Mouse (Mus musculus) limb, embryonic 10.5 days (tissue): ENCODE measurements around the gene Gdf7. TPM values are rescaled to one million over a fixed set of nuclear protein-coding genes. Genes with fewer than 3 reads are reported as not detected.

Experiments used
- DNase-seq: peaks from one replicate; pipeline ENCODE4 v3.0.0-alpha.2; 2017; ENCODE audit warnings: low spot score
- H3K27ac ChIP-seq: fragments of 300-500 bp; sonication (generic); 2 replicates; pipeline ENCODE4 v1.5.1; 2016; ENCODE audit warnings: mild to moderate bottlenecking
- H3K27me3 ChIP-seq: fragments of 300-500 bp; sonication (generic); 2 replicates; pipeline ENCODE4 v1.6.1; 2016; ENCODE audit warnings: low read depth, mild to moderate bottlenecking; ENCODE audit not compliant: poor library complexity, severe bottlenecking
- H3K36me3 ChIP-seq: fragments of 300-500 bp; sonication (generic); 2 replicates; pipeline ENCODE4 v1.6.1; 2016; ENCODE audit warnings: mild to moderate bottlenecking, moderate library complexity
- H3K4me1 ChIP-seq: fragments of 300-500 bp; sonication (generic); 2 replicates; pipeline ENCODE4 v1.6.1; 2016
- H3K4me3 ChIP-seq: fragments of 300-500 bp; sonication (generic); 2 replicates; pipeline ENCODE4 v1.5.1; 2016; ENCODE audit warnings: mild to moderate bottlenecking, moderate library complexity
- H3K9me3 ChIP-seq: fragments of 300-500 bp; sonication (generic); replicated peaks from 2 replicates; pipeline ENCODE4 v1.6.1; 2016; ENCODE audit warnings: mild to moderate bottlenecking
- WGBS: fragments of 180-500 bp; shearing (Covaris S2); methylation state at CpG from one replicate; pipeline ENCODE4 v1.1.7; 2016; 5-methylcytosine and 5-hydroxymethylcytosine counted together
- polyA plus RNA-seq: library from polyadenylated mRNA; unstranded; fragments of >200 nt; fragmentation: Nextera tagmentation; extraction: Ambion mirVana; gene quantifications from 2 replicates; pipeline ENCODE4 v1.2.1, GENCODE M21; 2016

Gdf7 gene
- 0.13 and 0.14 TPM in 2 replicates for polyA plus RNA-seq

GRCm38 (mm10) chr12:8301841-8302431 lies at the start of gene Gdf7:
Gdf7 (minus strand) TSS chr12:8301954.
- peak within 1 kb of the TSS; percentile 66 for H3K27ac ChIP-seq
- H3K4me1 ChIP-seq, result peaks cover 47% of the 10 kb centered on the region
- DNase-seq, result no peak
- under 1% methylated on average over 41 of the region's 53 CpGs for WGBS
- H3K27me3 ChIP-seq, result peaks cover 96% of the 10 kb centered on the region
- no peaks in the 10 kb centered on the region for H3K36me3 ChIP-seq
- no peaks in the 10 kb centered on the region for H3K9me3 ChIP-seq
- peak within 1 kb of the TSS; percentile 54 for H3K4me3 ChIP-seq

- H3K4me3 ChIP-seq, result no peak overlapping the region
- no peaks in the 10 kb centered on the region for H3K27me3 ChIP-seq
- H3K36me3 ChIP-seq, result no peaks in the 10 kb centered on the region
- WGBS, result 26% methylated on average over 4 of the region's 4 CpGs
- DNase-seq, result no peak
- H3K9me3 ChIP-seq, result no peaks in the 10 kb centered on the region
- H3K4me1 ChIP-seq, result peaks cover 29% of the 10 kb centered on the region
- H3K27ac ChIP-seq, result peak overlapping the region; percentile 69
These were observed 49.5 kb upstream of the Gdf7 start for GRCm38 (mm10) chr12:8351025-8351903.

- no peak for DNase-seq
- WGBS, result 87% methylated on average over 9 of the region's 9 CpGs
- Histone ChIP-seq H3K4me3 (no peak overlapping the region), H3K4me1 (peaks cover 34% of the 10 kb centered on the region), H3K36me3 (no peaks in the 10 kb centered on the region), H3K27me3 (no peaks in the 10 kb centered on the region), H3K9me3 (no peaks in the 10 kb centered on the region), H3K27ac (peak overlapping the region; percentile 38)
These were observed 47.2 kb upstream of the Gdf7 start for GRCm38 (mm10) chr12:8348733-8349513.

- 0 out of 2 replicates have a peak, but pooled peaks cover 3% of the 10 kb centered on the region for H3K36me3 ChIP-seq
- H3K27me3 ChIP-seq, result no peaks in the 10 kb centered on the region
- no peak for DNase-seq
- no peaks in the 10 kb centered on the region for H3K9me3 ChIP-seq
- H3K4me1 ChIP-seq, result peaks cover 29% of the 10 kb centered on the region
- peak overlapping the region; percentile 38; the same call in 1 of the 2 replicates for H3K27ac ChIP-seq
- WGBS, result 90% methylated on average over 8 of the region's 8 CpGs
- H3K4me3 ChIP-seq, result no peak overlapping the region
These were observed 46.1 kb upstream of the Gdf7 start for GRCm38 (mm10) chr12:8347746-8348462.

- Histone ChIP-seq H3K36me3 (peaks cover 19% of the 10 kb centered on the region), H3K27ac (peak overlapping the region; percentile 32; the same call in 1 of the 2 replicates), H3K9me3 (no peaks in the 10 kb centered on the region), H3K27me3 (no peaks in the 10 kb centered on the region), H3K4me3 (no peak overlapping the region), H3K4me1 (peaks cover 22% of the 10 kb centered on the region)
- no peak for DNase-seq
- 95% methylated on average over 5 of the region's 5 CpGs for WGBS
These were observed 43.8 kb upstream of the Gdf7 start for GRCm38 (mm10) chr12:8345539-8345938.

GRCm38 (mm10) chr12:8344897-8345296 lies 43.1 kb upstream of the Gdf7 start:
- Histone ChIP-seq H3K27me3 (no peaks in the 10 kb centered on the region), H3K27ac (peak overlapping the region; percentile 32; the same call in 1 of the 2 replicates), H3K4me3 (no peak overlapping the region), H3K36me3 (peaks cover 24% of the 10 kb centered on the region), H3K9me3 (no peaks in the 10 kb centered on the region), H3K4me1 (peaks cover 24% of the 10 kb centered on the region)
- WGBS, result 67% methylated on average over 9 of the region's 9 CpGs
- DNase-seq, result no peak

GRCm38 (mm10) chr12:8343381-8343780 lies 41.6 kb upstream of the Gdf7 start:
- peaks cover 25% of the 10 kb centered on the region for H3K4me1 ChIP-seq
- H3K27me3 ChIP-seq, result no peaks in the 10 kb centered on the region
- H3K27ac ChIP-seq, result no peak overlapping the region
- WGBS, result 98% methylated on average over 3 of the region's 3 CpGs
- no peaks in the 10 kb centered on the region for H3K9me3 ChIP-seq
- H3K36me3 ChIP-seq, result peaks cover 36% of the 10 kb centered on the region
- no peak overlapping the region for H3K4me3 ChIP-seq
- no peak for DNase-seq

GRCm38 (mm10) chr12:8341008-8341407 lies 39.3 kb upstream of the Gdf7 start:
- Histone ChIP-seq H3K9me3 (no peaks in the 10 kb centered on the region), H3K4me3 (no peak overlapping the region), H3K36me3 (peaks cover 57% of the 10 kb centered on the region), H3K27me3 (no peaks in the 10 kb centered on the region), H3K27ac (peak overlapping the region; percentile 21; the same call in 1 of the 2 replicates), H3K4me1 (peaks cover 26% of the 10 kb centered on the region)
- 94% methylated on average over 6 of the region's 6 CpGs for WGBS
- no peak for DNase-seq

GRCm38 (mm10) chr12:8339591-8340319 lies 38.0 kb upstream of the Gdf7 start:
- H3K4me1 ChIP-seq, result peaks cover 23% of the 10 kb centered on the region
- H3K4me3 ChIP-seq, result no peak overlapping the region
- peak overlapping the region; percentile 53 for H3K27ac ChIP-seq
- H3K9me3 ChIP-seq, result no peaks in the 10 kb centered on the region
- no peak for DNase-seq
- H3K36me3 ChIP-seq, result peaks cover 65% of the 10 kb centered on the region
- no peaks in the 10 kb centered on the region for H3K27me3 ChIP-seq
- 60% methylated on average over 13 of the region's 13 CpGs for WGBS

- Histone ChIP-seq H3K27me3 (no peaks in the 10 kb centered on the region), H3K4me1 (peaks cover 20% of the 10 kb centered on the region), H3K4me3 (no peak overlapping the region), H3K9me3 (no peaks in the 10 kb centered on the region), H3K36me3 (peaks cover 65% of the 10 kb centered on the region), H3K27ac (peak overlapping the region; percentile 53; the same call in 1 of the 2 replicates)
- no peak for DNase-seq
- 85% methylated on average over 8 of the region's 8 CpGs for WGBS
These were observed 37.2 kb upstream of the Gdf7 start for GRCm38 (mm10) chr12:8338918-8339317.

- 40% methylated on average over 4 of the region's 4 CpGs for WGBS
These were observed 36.7 kb upstream of the Gdf7 start for GRCm38 (mm10) chr12:8338491-8338890.

More at GRCm38 (mm10) chr12:8338491-8338890, 36.7 kb upstream of the Gdf7 start:
- no peak for DNase-seq
- Histone ChIP-seq H3K27ac (no peak overlapping the region), H3K36me3 (peaks cover 65% of the 10 kb centered on the region), H3K4me3 (no peak overlapping the region), H3K9me3 (no peaks in the 10 kb centered on the region), H3K27me3 (no peaks in the 10 kb centered on the region), H3K4me1 (peaks cover 20% of the 10 kb centered on the region)
